Mouse (Mus musculus): ENCODE results near the gene Ift22.

The Ift22 gene

DNA sequence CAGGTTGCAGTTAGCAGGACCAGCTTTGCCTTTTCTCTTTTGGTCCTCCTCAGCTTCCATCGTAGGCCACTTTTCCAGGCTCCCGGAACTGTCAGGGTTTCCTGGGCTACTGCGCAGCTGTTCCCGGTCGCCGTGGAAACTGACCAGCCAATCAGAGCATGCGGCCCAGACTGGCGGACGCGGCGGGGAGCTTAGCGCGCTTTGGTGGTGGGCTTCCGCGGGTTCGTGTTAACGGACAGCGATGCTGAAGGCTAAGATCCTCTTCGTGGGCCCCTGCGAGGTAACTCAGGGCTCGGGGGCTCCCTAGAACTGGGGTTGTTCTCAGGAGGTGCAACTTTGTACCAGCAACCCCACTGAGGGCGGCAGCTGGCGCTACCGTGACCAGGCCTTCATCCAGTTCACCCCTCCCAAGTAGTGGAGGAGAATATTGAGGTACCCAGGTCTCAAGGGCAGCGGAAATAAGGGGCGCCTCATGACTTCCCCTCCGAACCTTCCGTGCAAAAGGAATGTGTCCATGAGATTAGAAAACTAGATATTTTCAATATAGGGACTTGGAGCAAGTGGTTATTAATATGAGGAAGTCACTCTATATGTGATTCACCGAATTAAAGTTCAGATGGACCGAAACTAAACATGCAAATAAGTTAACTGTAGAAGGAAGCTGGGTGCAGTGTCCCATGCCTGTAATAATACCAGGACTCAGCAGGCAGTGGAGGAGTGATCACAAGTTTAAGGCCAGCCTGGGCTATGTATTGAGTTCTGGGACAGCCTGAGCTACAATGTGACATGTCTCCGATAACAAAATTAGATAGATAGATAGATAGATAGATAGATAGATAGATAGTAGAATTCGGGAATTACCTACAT is at the start of gene Ift22:
Ift22 (plus strand) TSS at position 160 of the 867 bp plus-strand sequence.
- DNase-seq (ENCODE audit: low spot score): peak; percentile 94

DNA sequence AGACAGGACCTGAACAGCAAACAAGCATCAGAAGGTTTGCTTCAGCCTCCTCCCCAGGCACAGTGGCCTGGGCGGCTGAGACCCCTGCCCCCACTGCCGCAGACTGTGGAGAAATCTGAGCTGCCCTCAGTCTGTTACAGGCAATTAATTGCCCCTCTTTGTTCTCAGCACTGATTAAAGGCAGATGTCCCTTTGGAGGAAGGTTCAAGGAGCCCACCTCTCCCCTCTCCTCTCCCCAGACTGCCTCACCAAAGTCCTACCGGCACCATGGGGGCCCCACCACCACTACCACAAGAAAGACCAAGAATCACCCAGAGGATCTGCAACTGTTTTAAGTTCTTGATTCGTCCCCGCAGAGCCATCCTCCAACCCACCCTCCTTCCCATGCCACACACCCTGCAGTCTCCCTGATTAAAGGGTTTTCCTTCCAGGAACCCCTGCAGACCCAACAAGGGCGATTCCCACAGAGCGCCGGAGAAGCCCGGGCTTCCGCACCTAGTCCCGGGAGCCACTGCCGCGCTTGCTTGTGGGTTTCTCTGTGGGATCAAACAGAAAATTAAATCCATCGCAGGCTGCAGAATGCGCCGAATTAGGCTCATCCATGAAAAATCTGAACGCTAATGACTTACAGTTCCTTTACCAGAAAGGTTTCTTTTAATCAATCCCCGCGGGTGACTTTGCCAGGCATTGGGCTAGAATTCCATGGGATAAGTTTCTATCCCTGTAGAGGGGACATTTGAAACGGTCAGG is 46.6 kb upstream of the Ift22 start:
- no peak for DNase-seq (ENCODE audit: low spot score)

DNA sequence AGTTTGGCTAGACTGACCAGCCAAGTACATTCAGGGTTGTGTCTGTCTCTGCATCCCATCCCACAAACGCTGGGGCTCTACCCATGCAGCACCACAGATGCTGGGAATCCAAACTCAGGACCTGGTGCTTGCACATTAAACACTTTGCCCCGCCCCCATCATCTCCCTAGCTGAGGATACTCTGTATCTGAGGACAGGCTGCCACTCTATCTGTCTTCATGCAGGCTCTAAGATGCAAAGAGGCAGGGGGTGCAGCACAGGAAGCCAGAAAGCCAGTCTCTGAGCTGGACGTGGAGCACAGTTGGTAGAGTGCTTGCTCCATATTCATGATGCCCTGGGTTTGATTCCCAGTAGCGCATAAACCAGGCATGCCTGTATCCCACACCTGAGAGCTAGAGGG is 45.1 kb upstream of the Ift22 start:
- DNase-seq (ENCODE audit: low spot score): peak; percentile 33

DNA sequence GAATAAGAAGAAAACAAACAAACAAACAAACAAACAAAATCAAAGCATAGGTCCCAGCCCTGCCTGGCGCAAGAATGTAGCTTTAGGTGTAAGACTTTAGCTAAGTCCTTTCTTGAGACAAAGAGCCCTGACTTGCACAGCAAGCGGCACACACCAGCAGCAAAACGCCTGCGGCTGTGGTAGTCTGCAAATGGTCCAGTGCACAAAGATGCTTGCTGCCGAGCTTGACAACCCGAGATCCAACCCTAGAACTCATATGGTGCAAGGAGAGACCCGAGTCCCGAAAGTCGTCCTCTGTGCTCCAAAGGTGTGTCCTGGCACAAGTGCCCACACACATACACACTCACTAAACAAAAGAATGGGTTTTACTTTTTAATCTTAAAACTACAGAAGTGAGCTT is 44.7 kb upstream of the Ift22 start:
- no peak for DNase-seq (ENCODE audit: low spot score)

DNA sequence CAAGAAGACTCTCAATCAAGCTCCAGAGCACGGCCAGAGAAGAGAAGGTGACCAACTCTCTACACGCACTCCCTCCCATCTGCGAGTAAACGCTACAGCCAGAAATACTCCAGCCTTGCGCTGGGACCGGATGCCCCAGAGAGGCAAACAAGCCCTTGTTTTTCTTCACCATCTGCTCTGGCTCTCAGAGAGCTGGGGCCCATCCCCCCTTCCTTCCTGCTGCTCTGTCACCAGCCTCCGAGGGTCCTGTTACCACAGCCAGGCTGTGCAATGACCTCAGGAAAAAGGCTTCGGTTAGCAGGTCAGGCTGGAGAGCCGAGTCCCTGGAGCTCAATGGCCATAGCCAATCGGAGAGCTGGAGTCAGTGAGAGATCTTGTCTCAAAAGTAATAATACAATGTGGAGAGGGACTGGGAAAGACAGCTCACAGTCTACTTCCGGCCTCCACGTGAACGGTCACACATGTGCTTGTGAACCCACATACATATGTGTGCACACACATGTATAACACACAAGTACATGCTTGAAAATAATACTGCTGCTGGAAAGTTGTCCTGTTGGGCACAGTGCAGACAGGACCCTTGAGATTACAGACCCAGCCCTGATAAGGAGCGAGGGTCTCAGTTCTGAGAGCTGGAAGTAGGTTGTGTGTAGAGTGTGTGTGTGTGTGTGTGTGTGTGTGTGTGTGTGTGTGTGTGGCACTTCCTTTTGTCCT is 43.8 kb upstream of the Ift22 start:
- no peak for DNase-seq (ENCODE audit: low spot score)

DNA sequence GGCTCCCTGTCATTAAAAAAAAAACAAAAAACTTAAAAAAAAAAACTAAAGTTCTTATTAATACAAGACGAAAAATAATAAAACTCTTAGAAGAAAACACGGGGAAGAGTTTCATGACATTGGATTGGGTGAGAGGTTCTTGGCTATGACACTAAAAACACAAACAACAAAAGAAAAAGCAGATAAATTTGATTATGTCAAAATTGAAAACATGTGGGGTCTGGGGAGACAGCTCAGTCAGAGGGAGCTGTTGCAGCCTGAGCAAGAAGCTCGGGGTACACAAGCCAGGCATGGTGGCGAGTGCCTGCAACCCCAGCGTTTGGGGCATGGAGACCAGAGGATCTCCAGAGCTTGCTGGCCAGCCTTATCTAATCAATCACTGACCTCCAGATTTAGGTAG is 40.2 kb upstream of the Ift22 start:
- DNase-seq (ENCODE audit: low spot score): no peak

DNA sequence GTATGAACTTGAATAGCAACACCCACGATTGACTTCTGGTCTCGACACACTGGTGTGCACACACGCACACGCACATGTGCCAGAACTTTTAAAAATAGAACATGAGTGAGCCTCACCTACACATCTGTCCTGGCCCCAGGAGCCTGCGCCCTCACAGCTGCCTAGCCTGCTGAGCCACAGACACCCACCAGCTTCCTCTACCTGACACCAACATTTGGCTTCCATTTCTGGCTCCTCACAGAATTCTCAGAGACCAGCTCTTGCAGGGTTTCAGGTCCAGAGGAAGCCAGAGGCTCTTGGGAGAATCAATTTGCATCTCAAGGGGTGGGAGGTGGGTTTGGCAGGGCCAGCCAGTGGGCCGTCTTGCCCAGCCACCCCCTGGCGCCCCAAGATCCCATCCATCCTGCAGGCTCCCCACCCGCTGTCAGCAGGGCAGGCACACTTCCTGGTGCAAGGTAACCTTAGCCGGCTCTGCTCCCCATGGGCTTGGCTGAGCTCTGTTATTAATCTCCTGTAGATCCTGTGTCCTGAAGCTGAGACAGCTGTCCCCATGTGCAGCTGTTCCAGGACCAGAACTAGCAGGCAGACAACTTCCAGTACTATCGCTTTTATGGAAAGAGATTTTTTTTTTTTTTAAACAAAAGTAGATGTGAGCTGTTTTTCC is 38.4 kb upstream of the Ift22 start:
- no peak for DNase-seq (ENCODE audit: low spot score)

DNA sequence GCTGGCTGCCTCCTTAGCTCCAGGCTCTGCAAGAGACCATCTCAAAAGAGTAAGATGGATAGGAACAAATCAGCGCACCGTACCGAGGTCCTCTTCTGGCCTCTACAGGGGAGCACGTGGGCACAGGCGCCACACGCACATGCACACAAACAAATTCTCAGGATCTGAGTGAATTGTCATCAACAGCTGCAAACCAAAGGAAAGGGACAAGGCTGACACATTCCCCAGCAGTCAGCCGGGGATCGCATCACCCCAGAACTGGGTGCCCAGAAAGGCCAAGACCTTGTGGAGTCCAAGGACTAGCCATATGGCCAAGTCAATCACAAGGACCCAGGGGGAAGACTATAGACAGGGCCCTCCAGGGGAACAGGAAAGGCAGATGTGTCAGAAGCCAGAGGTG is 35.5 kb upstream of the Ift22 start:
- DNase-seq (ENCODE audit: low spot score): no peak

DNA sequence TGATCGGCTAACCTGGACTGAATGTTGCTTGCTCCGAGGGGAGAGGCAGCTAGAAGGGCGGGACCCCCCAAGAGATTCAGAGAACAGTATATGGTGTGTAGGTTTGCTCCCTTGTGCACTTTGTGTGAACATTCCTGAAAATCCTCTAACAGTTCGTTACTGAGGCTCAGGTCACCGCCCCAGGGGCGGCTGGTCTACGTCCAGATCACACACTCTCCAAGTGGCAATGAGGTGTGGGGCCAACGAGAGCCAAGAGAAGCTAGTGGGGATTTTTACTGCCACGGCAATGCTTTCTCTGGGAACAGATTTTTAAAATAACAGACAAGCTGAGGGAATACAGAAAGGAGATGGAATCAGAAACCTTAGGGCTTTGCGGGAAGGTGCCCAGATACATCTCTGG is 33.7 kb upstream of the Ift22 start:
- DNase-seq (ENCODE audit: low spot score): no peak

DNA sequence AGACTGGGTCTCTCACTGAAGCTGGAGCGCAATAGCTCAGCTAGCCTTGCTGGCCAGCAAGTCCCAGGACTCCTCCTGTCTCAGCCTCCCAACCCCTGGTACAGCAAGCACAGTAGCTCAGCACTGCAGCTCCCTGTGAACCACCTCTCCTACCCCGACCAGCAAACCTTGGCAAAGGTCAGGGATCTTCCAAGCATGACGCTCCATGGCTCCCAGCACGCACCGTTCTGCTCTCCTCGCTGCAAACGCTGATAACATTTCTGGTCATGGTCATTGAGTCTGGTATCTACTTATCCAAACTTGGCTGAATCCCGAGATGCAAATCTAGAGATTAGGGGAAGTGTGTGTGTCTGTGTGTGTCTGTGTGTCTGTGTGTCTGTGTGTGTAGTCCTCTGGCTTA is 27.8 kb upstream of the Ift22 start:
- no peak for DNase-seq (ENCODE audit: low spot score)

DNA sequence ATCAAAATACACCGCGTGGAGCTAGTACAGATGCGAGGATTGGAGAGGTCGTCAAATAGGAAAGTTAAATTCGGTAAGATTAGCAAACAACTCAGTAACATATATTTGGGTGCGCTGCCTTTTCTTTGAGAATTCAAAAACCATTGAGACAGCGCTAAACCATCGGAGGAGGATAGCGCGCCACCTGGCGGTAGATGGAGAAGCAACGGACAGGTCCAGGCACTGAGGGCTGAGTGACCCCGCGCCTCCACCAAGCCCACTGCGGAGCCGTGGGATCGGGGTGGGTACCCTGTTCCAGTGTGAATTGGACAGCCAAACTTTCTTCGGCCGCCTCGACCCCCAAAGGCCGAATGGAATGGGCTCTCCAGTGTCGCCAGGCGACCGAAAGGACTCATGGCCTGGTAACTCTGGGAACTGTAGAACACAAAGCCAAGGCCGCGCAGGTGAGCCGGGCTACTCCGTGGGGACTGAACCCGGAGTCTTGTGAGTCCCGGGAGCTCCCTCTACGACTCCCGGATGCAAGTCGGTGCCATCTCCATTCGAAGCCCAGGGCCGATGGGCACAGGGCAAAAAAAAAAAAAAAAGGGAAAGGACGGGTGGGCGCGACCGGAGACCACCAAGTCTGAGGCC is 26.5 kb upstream of the Ift22 start:
- peak; percentile 73 for DNase-seq (ENCODE audit: low spot score)

DNA sequence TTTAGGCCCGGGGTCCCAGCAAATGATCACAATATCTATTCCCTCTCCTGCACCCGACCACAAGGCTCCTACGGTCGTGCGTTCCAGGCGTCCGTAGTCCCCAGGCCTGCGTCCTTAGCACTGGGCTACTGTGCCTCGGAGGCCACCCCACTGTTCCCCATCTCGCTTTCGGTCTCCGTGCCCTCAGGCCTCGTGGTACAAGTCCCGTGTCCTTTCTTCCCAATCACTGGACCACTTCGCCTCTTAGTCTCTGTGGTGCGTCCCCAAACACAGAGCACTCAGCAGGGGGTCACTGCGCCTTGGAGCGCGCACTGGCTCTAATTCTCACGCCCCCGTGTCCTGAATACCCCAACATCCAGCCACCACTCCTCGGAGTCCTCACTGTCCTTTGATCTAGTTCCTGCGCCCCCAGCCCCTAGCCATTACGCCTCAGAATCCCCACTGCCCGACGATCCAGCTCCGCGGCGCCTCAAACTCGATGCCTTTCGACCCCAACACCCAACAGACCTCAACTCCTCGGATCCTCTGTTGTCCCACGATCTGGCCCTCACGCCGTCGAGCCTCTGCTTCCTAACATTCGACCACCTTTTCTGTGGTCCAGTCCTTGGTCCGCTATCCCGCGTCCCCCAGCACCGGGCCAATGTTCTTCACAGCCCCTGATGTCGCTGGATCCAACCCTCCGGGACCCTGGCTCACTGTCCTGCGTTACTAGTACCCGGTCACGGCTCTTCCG is 25.7 kb upstream of the Ift22 start:
- no peak for DNase-seq (ENCODE audit: low spot score)

DNA sequence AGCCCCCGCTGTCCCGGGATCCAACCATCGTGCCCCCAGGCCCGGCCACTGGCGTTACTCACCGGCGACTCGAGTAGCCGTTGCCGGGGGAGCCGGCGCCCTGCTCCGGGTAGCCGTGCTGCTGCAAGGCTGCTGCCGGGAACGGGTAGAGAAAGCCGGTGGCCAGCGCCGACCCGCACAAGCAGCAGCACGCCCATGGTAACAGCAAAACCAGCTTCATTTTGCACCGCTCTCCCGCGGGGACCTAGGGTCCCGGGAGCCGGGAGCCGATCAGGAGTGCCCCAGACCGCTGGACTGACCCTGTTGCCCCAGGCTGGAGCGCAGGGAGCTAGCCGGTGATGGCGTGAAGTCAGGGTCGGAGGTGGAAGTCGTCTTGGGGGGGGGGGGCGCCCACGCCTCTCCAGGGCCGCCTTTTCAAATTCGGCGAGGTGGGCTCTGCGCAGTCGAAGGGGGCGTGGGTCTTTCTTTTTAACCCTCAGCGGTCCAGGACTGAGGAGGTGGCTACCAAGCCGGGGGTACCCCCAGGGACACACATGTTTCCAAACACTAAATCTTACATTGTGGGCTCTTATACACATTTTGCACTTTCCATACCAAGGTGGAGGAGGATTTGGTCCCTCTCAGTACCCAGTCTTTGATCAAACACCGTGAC is 25.0 kb upstream of the Ift22 start, which contains the start of gene Col26a1:
Col26a1 (minus strand) TSS at position 422 of the 652 bp plus-strand sequence.
- DNase-seq (ENCODE audit: low spot score): no peak

DNA sequence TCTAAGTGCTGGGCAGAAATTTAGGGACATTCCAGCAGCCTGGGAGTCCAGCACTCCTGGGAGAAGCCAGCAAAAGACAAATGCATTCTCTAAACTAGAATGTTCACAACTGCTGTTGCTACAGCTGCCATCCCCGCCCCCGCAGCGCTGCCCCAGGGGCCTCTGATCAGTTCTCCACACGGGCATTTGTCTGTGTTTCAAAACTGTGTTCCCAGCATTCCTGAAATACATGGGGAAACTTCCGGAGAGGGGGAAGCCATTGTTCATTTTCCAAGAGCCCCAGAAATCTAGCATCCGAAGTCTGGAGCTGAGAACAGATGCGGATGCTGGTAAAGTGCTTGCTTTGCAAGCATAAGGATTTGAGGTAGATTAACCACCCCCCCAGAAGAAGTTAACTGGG is 21.0 kb upstream of the Ift22 start:
- DNase-seq (ENCODE audit: low spot score): no peak

DNA sequence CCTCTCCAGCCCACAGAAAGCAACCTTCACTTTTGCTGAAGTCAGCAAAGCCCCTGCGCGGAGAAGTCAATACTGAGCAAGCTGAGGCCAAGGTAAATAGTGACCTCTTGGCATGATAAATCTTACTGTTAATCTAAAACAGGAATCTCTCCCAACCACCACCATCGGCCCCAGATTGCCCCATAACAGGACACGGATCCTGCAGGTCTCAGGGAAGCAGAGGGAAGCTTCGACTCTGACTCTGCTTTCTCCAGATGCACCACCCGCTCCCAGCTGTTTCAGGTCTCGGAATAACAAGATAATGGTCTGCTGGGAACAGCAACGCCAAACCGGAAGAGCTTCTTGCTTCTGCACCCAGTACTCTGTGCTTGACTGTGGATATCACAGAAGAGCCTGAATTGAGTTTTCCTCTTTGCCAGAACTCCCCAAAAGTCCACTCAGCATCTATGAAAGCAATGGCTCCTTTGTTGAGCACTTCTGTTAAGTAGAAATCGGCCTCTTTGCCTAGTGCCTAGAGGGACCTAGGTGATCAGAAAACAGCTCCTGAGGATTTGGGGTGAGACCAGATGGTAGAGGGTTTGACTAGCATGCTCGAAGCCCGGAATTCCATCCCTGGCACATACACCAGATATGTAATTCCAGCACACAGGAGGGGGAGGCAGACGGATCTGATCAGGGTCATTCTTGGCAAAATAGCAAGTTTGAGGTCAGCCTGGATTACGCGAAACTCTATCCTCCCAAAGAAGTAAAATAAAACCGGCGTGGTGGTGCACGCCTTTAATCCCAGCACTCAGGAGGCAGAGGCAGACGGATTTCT is 19.2 kb upstream of the Ift22 start:
- DNase-seq (ENCODE audit: low spot score): no peak

DNA sequence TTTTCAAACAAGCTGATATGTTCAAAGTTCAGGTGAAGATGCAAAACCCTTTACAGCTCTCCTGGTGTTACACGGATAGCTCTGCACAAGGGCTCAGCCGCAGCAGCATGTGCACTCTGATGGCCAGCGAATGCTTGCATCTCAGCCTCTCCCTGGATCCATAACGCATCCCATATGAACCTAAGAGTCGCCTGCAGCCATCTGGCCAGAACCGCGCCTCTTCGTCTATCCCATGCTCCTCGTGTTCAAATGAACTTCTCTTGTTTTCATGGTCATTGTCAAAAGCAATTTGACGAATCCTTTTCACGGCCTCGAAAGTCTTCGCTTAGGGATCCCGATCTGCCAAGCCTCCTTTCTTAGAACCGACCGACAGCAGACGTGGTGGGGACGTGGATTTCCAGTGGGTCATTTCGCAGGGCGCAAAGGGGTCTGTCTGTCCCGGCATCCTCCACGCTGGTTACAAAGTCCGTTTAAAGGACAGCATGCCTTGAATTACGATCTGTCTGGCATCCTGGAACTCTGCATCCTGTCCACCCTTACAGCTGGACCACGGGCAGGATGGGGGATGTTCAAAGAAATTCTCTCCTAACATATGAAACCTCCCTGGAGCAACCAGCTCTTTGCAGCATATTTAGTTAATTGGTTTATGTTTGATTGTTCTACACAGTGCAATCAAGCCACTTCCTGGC is 13.0 kb upstream of the Ift22 start:
- no peak for DNase-seq (ENCODE audit: low spot score)

DNA sequence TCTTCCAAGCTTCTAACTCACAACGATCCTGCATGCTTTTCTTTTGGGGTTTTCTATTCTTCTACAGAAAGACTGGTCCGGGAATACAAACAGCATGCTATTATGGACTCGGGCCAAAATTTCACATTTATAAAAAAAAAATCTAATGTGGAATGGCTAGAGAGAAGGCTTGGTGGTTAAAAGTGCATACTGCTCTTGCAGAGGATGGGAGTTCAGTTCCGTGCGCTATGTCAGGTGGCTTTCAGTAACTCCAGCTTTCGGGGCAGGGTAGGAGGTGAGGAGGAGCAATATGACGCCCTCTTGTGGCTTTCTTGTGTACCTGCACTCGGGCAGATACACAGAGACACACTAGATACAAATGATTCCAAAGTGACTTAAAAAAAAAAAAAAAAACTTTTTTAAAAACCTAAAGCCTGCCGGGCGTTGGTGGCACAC is 12.4 kb upstream of the Ift22 start:
- DNase-seq (ENCODE audit: low spot score): peak; percentile 47

DNA sequence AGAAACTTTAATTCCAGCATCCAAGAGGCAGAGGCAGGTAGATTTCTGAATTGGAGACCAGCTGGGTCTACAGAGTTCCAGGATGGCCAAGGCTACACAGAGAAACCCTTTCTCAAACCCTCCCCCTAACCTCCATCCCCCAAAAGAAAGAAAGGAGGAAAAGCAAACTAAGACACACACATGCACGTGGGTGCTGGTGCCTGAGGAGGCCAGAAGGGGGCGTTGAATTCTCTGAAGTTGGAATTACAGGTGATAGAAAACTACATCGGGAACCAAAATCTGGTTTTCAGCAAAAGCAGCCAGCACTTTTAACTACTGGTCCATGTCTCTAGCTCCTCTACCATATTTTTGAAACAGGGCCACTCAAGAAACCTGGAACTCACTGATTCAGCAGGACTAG is 3.3 kb upstream of the Ift22 start:
- DNase-seq (ENCODE audit: low spot score): no peak

DNA sequence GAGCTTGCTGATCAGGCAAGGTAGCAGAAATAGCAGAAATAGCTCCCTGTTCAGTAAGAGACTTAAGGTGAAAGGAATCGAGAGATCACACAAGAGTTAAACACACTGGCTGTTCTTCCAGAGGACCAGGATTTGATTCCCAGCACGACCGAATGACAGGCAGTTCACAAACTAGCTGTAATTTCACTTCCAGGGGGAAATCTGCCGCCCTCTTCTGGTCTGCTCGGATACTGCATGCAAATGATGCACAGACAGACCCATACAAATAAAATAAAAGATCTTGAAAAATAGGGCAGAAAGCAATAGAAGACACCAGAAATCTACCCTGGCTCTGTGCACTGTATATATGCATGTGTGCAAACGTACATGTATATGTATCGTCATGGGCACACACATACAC is 2.3 kb upstream of the Ift22 start:
- DNase-seq (ENCODE audit: low spot score): no peak

Data from testis, postnatal 14 days (tissue).